Comparison of ENCODE assay signal across 21 mouse cellular contexts in the genomic region with DNA sequence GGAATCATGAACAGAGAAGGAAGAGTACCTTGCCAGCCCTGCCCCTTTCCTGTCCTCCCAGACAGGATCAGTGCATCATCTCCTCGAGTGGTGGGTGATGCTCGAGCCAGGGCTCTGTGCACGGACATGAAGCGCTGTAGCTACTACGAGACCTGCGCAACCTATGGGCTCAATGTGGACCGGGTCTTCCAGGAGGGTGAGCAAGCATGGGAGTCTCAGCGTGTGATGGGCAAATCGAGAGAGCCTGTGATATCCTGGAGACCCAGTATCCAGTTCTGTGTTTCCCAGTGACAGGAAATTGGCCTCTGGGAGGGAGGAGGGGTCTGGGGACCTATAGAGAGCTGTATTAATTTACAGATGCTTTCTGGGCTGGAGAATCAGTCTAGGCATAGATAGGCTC. TPM values are rescaled to one million over a fixed set of nuclear protein-coding genes. Genes with fewer than 3 reads are reported as not detected.
DNase-seq lines count a peak whose midpoint lies in the region; ATAC-seq and TF ChIP-seq lines count a peak whose summit lies in the region.
"Had no signal": no experiment of that assay in that cellular context is flagged by ENCODE, and none has a peak within 500 bp of the region (broad histone marks: within the 10 kb centered on the region; RNA-seq: fewer than 3 reads in every experiment).

No protein-coding gene starts in this region.

- H3K27ac ChIP-seq in gastrocnemius, adult 2 months = no peak overlapping the region
- H3K27ac ChIP-seq in midbrain, embryonic 11.5 days (ENCODE audit: low read depth, low read length) = no peak overlapping the region
- H3K27ac ChIP-seq in midbrain, postnatal 0 days (ENCODE audit: low read depth, low read length) = no peak overlapping the region

- peaks cover 24% of the 10 kb centered on the region for H3K4me1 ChIP-seq in midbrain, embryonic 11.5 days (ENCODE audit: control insufficient read depth, insufficient read depth, low read length)
- peaks cover 18% of the 10 kb centered on the region; the same call in 1 of the 2 replicates for H3K4me1 ChIP-seq in midbrain, postnatal 0 days (ENCODE audit: insufficient read depth, low read length)

- no peaks in the 10 kb centered on the region for H3K36me3 ChIP-seq in midbrain, embryonic 11.5 days (ENCODE audit: control insufficient read depth, insufficient read depth, low read length)
- H3K36me3 ChIP-seq in midbrain, postnatal 0 days (ENCODE audit: insufficient read depth, low read length) = peaks cover 51% of the 10 kb centered on the region
- H3K36me3 ChIP-seq: G1E had no signal

- intact Hi-C loops in gastrocnemius, adult 2 months (cut with DNase I) = no loop called here

- 85% methylated on average over 9 of the region's 9 CpGs for WGBS in midbrain, embryonic 11.5 days
- WGBS in midbrain, postnatal 0 days = 81% methylated on average over 9 of the region's 9 CpGs

- DNase-seq in cerebellum, adult 11-12 months = peak; percentile 36
- DNase-seq in cerebellum, postnatal 4 days (ENCODE audit: low spot score in 2 of 2) = no peak
- DNase-seq in gastrocnemius, adult 2 months = peak; percentile 16
- no peak for DNase-seq in gastrocnemius, postnatal 4 days (ENCODE audit: low spot score in 2 of 2)
- DNase-seq in heart, adult 11 months = peak; percentile 86
- no peak for DNase-seq in heart, postnatal 4 days
- peak; percentile 82 for DNase-seq in midbrain, embryonic 11.5 days (ENCODE audit: low spot score, missing footprints)
- DNase-seq in midbrain, postnatal 0 days (ENCODE audit: low spot score) = no peak
- DNase-seq: adrenal gland, adult 2 months; adrenal gland, adult 8-10 months; adrenal gland, postnatal 10 days; adrenal gland, postnatal 14 days; adrenal gland, postnatal 25 days; adrenal gland, postnatal 36 days; B cell, adult 2 months; cerebellum, adult 11 months; cerebellum, adult 18-20 months had no signal

- H3K4me2 ChIP-seq in midbrain, embryonic 11.5 days = no peak overlapping the region
- H3K4me2 ChIP-seq in midbrain, postnatal 0 days (ENCODE audit: low read depth, low read length, poor library complexity, severe bottlenecking) = no peak overlapping the region

- TF ChIP-seq CTCF in gastrocnemius, adult 2 months (IDR thresholded peaks at IDR 0.05) = no peak
- TF ChIP-seq CTCF in midbrain, postnatal 0 days (IDR thresholded peaks at IDR 0.05) = no peak

- peaks cover 43% of the 10 kb centered on the region for H3K27me3 ChIP-seq in midbrain, embryonic 11.5 days (ENCODE audit: control insufficient read depth, insufficient read depth, low read length)
- 0 out of 2 replicates have a peak, but pooled peaks cover 4% of the 10 kb centered on the region for H3K27me3 ChIP-seq in midbrain, postnatal 0 days (ENCODE audit: insufficient read depth, low read length)
- H3K27me3 ChIP-seq: CH12.LX had no signal

- no peaks in the 10 kb centered on the region for H3K9me3 ChIP-seq in midbrain, embryonic 11.5 days (ENCODE audit: control insufficient read depth, low read length)
- H3K9me3 ChIP-seq in midbrain, postnatal 0 days (ENCODE audit: low read length) = no peaks in the 10 kb centered on the region

- no peak overlapping the region for H3K4me3 ChIP-seq in gastrocnemius, adult 2 months
- H3K4me3 ChIP-seq in midbrain, embryonic 11.5 days (ENCODE audit: low read depth, low read length) = no peak overlapping the region
- H3K4me3 ChIP-seq in midbrain, postnatal 0 days (ENCODE audit: low read depth, low read length) = no peak overlapping the region

- ATAC-seq in midbrain, embryonic 11.5 days (ENCODE audit: low FRiP score) = no peak
- no peak for ATAC-seq in midbrain, postnatal 0 days (ENCODE audit: low FRiP score)
- ATAC-seq: CD4-positive, CD25-positive, alpha-beta regulatory T cell, adult 4 months; Patski had no signal

- no peak overlapping the region for H3K9ac ChIP-seq in midbrain, embryonic 11.5 days (ENCODE audit: low read length)
- no peak overlapping the region for H3K9ac ChIP-seq in midbrain, postnatal 0 days (replicated peaks; ENCODE audit: low read length, poor library complexity, severe bottlenecking)

RNA-seq across cellular contexts. Expression of gene Agap2, which starts 10.0 kb away (rescaled TPM):
- 1 to 10 TPM; 1.6 TPM for total RNA-seq in gastrocnemius, adult 2 months (2021)
- 1 to 10 TPM; 1.7 to 2.6 TPM for total RNA-seq in gastrocnemius, postnatal 4 days (2021)
- total RNA-seq in heart, postnatal 4 days (2021) = 1 to 10 TPM; 2.1 to 2.8 TPM
- polyA plus RNA-seq in midbrain, embryonic 11.5 days (2014; fragmentation: Nextera tagmentation; extraction: Ambion mirVana) = 0.66 and 0.89 TPM in 2 replicates
- 330 and 343 TPM in 2 replicates for total RNA-seq in midbrain, postnatal 0 days (2014; rRNA removed)
- polyA plus RNA-seq in midbrain, postnatal 0 days (2015; fragmentation: Nextera tagmentation; extraction: Ambion mirVana) = 5.4 and 6.3 TPM in 2 replicates

RNA-seq across cellular contexts. Expression of gene Tspan31, which starts 15.0 kb away (rescaled TPM):
- total RNA-seq in gastrocnemius, adult 2 months (2021) = 10 to 100 TPM; 21.6 to 29.9 TPM
- total RNA-seq in gastrocnemius, postnatal 4 days (2021) = 10 to 100 TPM; 39.5 to 44.3 TPM
- total RNA-seq in heart, postnatal 4 days (2021) = 10 to 100 TPM; 49.2 to 49.7 TPM
- 98.6 and 117 TPM in 2 replicates for polyA plus RNA-seq in midbrain, embryonic 11.5 days (2014; fragmentation: Nextera tagmentation; extraction: Ambion mirVana)
- 109 and 122 TPM in 2 replicates for total RNA-seq in midbrain, postnatal 0 days (2014; rRNA removed)
- 101 and 104 TPM in 2 replicates for polyA plus RNA-seq in midbrain, postnatal 0 days (2015; fragmentation: Nextera tagmentation; extraction: Ambion mirVana)

RNA-seq across cellular contexts. Expression of gene Cdk4, which starts 21.7 kb away (rescaled TPM):
- total RNA-seq in gastrocnemius, adult 2 months (2021) = 10 to 100 TPM; 33.5 to 40.5 TPM
- 100 to 1,000 TPM; 225 to 253 TPM for total RNA-seq in gastrocnemius, postnatal 4 days (2021)
- total RNA-seq in heart, postnatal 4 days (2021) = 100 to 1,000 TPM; 289 to 314 TPM
- 2,818 and 2,848 TPM in 2 replicates for polyA plus RNA-seq in midbrain, embryonic 11.5 days (2014; fragmentation: Nextera tagmentation; extraction: Ambion mirVana)
- total RNA-seq in midbrain, postnatal 0 days (2014; rRNA removed) = 311 and 365 TPM in 2 replicates
- polyA plus RNA-seq in midbrain, postnatal 0 days (2015; fragmentation: Nextera tagmentation; extraction: Ambion mirVana) = 364 and 374 TPM in 2 replicates

RNA-seq across cellular contexts. Expression of gene March9, which starts 25.1 kb away (rescaled TPM):
- total RNA-seq in gastrocnemius, adult 2 months (2021) = 1 to 10 TPM in 1 of 2 experiments, under 1 TPM in 1; 0.45 to 1.2 TPM
- total RNA-seq in gastrocnemius, postnatal 4 days (2021) = 1 to 10 TPM; 1.6 to 1.7 TPM
- 1 to 10 TPM; 1.7 to 1.8 TPM for total RNA-seq in heart, postnatal 4 days (2021)
- 3.2 and 3.7 TPM in 2 replicates for polyA plus RNA-seq in midbrain, embryonic 11.5 days (2014; fragmentation: Nextera tagmentation; extraction: Ambion mirVana)
- 84.0 and 90.0 TPM in 2 replicates for total RNA-seq in midbrain, postnatal 0 days (2014; rRNA removed)
- polyA plus RNA-seq in midbrain, postnatal 0 days (2015; fragmentation: Nextera tagmentation; extraction: Ambion mirVana) = 8.6 and 9.8 TPM in 2 replicates

RNA-seq across cellular contexts. Expression of gene Os9, which starts 35.9 kb away (rescaled TPM):
- 10 to 100 TPM; 10.9 to 15.1 TPM for total RNA-seq in gastrocnemius, adult 2 months (2021)
- total RNA-seq in gastrocnemius, postnatal 4 days (2021) = 10 to 100 TPM; 42.6 to 42.8 TPM
- 10 to 100 TPM; 33.0 to 35.4 TPM for total RNA-seq in heart, postnatal 4 days (2021)
- 43.1 and 49.7 TPM in 2 replicates for polyA plus RNA-seq in midbrain, embryonic 11.5 days (2014; fragmentation: Nextera tagmentation; extraction: Ambion mirVana)
- 114 and 120 TPM in 2 replicates for total RNA-seq in midbrain, postnatal 0 days (2014; rRNA removed)
- 126 TPM in 2 replicates for polyA plus RNA-seq in midbrain, postnatal 0 days (2015; fragmentation: Nextera tagmentation; extraction: Ambion mirVana)

Comparison
In these comparisons a context has a peak if more than half of its experiments do, and no peak if none do; other contexts are left out.
1. DNase-seq: peak in cerebellum, adult 11-12 months (single experiment), gastrocnemius, adult 2 months (single experiment), heart, adult 11 months (single experiment) and midbrain, embryonic 11.5 days (single experiment); none in cerebellum, postnatal 4 days (0 of 2), gastrocnemius, postnatal 4 days (0 of 2), heart, postnatal 4 days (single experiment) and midbrain, postnatal 0 days (single experiment).
2. RNA of gene Agap2, which starts 10.0 kb away (total RNA-seq): 330 to 343 TPM in midbrain, postnatal 0 days; 2.1 to 2.8 TPM in heart, postnatal 4 days, 1.7 to 2.6 TPM in gastrocnemius, postnatal 4 days and 1.6 TPM in gastrocnemius, adult 2 months; every median in the first group is over 10 times any median in the second.